Mouse (Mus musculus) ES-Bruce4 (cell line): ENCODE measurements around the gene Dazl.

Experiments
- CTCF ChIP-seq: IDR thresholded peaks from one replicate; pipeline ENCODE4 v1.8.1; 2011; ENCODE audit warnings: low read depth, low read length
- EP300 ChIP-seq: IDR thresholded peaks from 2 replicates; pipeline ENCODE4 v1.6.1; 2011; ENCODE audit warnings: low read depth, low read length; ENCODE audit not compliant: insufficient read depth
- POLR2A ChIP-seq: IDR thresholded peaks from one replicate; pipeline ENCODE4 v1.8.1; 2011; ENCODE audit warnings: low read length; ENCODE audit not compliant: insufficient read depth

DNA sequence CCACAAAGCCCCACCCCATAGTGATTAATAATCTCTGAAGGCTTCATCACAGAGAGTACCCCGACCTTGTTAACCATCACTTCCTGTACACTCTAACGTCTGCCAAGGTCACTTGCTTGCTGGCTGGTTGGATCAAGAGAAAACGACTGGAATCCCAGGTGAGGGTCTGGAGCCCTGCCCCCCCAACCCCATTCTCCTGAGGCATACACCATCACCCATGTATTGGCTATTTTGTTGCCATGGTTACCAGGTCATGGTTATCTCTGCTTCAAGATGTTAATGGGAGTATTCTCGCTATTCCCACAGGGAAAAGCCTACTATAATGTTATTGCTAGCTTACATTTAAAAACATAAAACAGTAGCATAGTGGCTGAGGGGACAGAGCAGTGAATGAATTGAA is 48.8 kb downstream of the Dazl start:
- TF ChIP-seq POLR2A (no peak), CTCF (no peak), EP300 (no peak)
